Mouse (Mus musculus) layer of hippocampus, adult 18-20 months (tissue): ENCODE results near the gene Gamt. TPM values are rescaled to one million over a fixed set of nuclear protein-coding genes. Genes with fewer than 3 reads are reported as not detected.
A peak's percentile ranks its signal among the peaks of the same experiment; 100 is the strongest.

Experiments
- DNase-seq, 2 experiments: peaks; one replicate each; pipeline ENCODE4 v3.0.0; 2022; ENCODE audit warnings: low spot score in 2 of 2
- long read RNA-seq: library from polyadenylated mRNA; stranded (forward); transcript quantifications from one replicate; pipeline ENCODE4 v2.0.0, GENCODE M21; 2021
- total RNA-seq, 2 experiments: library from RNA; stranded (reverse); gene quantifications; 2 replicates each; pipeline ENCODE4 v1.2.3; 2021

Gamt gene
- total RNA-seq, result 10 to 100 TPM; 24.5 to 26.7 TPM
- long read RNA-seq, transcript Gamt-202 (6 exons, 988 nt), result major isoform, 9 of 12 reads
- long read RNA-seq, partial matches to known transcripts, result 2 of 12 reads
- long read RNA-seq, other reads (novel, unspliced or antisense), result 1 of 12 reads

DNA sequence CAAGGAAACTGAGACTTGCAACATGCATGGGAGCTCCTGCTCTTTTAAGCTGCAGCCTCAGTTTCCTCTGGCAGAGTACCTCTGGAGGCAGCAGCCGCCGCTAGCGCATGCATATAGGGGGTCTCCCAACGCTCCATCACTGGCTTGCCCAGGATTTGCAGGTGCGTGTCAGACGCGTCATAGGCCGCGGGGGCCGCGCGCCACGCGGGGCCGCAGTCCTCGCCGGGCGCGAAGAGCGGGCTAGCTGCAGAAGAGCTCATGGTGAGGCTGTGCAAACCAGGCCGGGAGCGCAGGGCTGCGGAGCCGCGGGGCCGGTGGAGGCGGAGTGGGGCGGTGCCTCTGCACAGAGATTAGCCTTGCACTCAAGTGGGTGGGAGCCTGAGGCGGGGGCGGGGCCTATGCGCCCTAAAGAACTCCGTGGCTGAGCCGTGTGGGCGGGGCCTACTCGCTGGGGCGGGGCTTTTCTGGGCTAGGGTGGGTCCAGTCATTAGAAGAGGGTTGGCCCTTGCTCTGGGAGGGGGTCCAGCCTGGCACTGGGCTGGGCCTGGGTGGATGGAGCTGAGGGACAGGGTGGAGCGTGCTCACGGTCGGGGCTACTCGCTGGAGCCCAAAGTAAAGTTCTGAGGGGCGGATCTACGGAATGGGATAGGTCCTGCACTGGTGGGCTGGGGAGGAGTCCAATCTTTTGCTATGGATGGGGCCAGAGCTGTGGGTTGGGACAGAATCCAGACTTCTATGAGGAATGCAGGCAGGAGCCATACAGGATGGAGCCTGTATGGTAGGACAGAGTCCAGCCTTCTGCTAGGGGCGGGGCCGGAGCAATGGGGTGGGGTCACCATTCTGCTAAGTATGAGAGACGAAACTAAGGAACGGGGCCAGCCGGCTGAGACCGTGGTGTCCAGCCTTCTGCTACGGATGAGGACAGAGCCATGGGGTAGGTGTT, at the start of gene Gamt, which contains the start of gene Dazap1:
Gene Gamt, minus strand, starts transcription at position 371 of the 943 bp plus-strand sequence.
Gene Dazap1, plus strand, starts transcription at position 845 of the 943 bp plus-strand sequence.
- DNase-seq, result peak; percentile 89 to 94

DNA sequence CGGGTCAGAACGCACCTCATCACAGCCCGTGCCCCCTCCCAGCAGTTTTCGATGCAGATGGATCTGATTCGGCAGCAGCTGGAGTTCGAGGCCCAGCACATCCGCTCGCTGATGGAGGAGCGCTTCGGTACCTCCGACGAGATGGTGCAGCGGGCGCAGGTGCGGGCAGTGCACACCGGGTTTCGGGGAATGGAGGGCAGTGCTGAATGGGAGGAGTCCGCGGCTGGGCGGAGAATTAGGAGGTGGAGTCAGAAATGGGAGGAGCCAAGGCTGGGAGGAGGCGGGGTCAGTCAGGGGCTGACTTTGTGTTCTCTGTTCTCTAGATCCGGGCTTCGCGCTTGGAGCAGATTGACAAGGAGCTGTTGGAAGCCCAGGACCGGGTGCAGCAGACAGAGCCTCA, 44.0 kb upstream of the Gamt start:
- DNase-seq, result no peak

DNA sequence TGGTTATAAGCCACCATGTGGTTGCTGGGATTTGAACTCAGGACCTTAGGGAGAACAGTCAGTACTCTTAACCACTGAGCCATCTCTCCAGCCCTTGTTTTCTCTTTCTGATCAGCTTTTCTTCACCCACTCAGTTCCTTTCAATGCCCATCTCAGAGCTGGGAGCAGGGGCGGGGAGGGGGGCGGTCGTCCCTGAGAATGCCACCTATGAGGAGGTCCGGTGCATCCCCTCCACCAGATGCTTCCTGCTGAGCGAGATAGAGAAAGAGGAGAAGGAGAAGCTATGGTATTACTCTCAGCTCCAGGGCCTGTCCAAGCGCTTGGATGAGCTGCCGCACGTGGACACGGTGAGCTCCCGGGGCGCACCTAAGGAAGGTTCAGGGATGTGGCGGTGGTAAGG, 43.6 kb upstream of the Gamt start:
- DNase-seq, result no peak

DNA sequence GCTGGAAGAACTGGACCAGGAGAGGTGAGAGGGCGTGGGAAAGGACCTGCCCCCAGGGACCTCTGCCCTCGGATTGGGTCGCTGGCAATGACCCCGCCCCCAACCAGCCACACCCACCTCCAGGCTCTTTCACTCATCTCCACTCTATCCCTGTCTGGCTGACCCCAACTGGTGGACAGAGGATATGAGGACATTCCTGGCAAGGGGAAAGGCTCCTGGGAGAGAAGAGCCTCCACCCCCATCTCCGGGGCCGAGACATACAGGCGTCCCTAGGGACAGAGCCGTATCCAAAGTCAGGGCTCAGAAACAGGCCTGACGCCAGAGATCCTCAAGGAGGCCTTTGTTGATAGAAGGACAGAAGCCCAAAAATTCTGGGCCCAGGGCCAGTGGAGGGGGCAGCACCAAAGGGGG, 41.7 kb upstream of the Gamt start:
- peak in 1 of 2 experiments; percentile 68 for DNase-seq

DNA sequence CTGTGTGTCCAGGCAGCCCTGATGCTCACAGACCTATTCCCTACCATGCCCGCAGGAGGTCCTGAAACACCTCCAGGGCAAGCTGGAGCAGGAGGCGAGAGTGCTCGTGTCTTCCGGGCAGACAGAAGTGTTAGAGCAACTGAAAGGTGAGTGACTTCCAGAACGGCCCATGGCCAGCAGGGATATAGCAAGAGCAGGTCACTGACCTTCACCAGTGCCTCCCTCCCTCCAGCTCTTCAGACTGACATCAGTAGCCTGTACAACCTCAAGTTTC, 41.2 kb upstream of the Gamt start:
- no peak for DNase-seq

DNA sequence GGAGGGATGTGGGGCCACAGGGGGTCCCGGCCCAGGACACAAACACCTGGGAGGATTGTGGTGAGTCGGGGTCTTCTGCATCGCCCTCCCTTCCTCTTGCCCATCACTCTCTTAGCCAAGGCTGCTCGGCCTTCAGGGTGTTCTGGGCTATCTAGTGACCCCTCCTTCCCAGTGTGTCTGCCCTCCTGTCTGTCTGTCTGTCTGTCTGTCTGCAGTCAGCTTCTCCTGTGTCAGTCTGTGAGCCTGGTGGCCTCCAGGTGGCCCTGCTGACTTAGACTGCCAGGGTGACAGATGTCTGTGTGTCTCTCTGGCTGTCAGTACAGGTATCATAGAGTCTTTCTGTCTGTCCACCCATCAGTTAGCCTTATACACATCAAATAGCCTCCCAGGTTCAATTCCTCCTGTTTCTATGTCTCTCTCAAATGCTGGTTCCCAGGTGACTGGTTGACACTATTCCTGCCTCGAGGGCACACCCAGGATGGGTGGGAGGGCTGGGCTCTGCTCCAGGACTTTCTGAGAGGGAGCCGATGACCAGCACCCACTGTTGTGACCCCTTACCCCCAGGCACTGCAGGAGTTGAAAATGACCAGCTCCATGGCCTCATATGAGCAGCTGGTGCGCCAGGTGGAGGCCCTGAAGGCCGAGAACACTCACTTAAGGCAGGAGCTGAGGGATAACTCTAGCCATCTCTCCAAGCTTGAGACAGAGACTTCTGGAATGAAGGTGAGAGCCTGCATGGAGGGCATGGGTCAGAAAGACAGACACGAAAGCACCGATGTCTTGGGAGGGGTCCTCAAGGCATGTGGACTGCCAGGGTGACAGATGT, 40.7 kb upstream of the Gamt start:
- no peak for DNase-seq

DNA sequence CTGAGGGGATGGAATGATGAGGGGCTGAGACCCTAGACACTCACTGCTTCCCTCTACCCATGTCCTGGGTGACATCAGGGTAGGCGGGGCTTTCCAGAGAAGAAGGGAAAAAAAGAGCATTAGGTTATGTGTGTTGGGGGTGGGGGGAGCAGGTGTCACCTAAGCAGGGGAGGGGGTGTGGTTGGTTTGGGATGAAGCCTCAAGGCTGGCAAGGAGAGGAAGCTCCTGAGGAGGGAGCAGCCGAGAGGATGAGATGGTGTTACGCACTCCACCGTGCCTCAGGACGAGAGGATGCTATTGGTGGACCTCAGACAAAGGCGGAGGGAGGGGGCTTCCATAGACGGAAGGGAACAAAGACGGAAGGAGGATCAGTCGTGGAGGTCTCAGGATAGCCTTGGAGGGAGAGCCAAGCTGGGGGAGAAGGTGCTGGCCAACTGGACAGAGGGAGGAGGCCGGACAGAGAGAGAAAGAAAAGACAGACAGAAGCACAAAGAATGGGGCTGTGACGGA, 39.9 kb upstream of the Gamt start:
- DNase-seq, result no peak

DNA sequence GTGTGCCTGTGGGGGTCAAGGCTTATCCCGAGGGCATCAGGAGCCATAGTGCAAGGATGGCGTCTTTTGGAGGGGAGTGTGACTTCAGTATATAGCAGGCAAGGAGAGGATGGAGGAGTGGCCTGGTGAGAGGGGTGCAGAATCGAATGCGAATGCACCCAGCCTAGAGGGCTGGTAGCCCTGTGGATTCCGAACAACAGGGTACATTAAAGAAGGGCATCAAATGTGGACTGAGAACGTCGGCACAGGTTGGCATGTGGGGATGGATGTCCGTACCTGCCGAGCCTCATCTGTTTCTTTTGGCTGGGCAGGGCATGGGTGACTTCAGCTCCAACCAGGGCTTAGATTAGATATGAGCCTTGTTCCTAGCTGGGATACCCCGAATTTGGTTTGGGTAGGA, 39.0 kb upstream of the Gamt start:
- no peak for DNase-seq

DNA sequence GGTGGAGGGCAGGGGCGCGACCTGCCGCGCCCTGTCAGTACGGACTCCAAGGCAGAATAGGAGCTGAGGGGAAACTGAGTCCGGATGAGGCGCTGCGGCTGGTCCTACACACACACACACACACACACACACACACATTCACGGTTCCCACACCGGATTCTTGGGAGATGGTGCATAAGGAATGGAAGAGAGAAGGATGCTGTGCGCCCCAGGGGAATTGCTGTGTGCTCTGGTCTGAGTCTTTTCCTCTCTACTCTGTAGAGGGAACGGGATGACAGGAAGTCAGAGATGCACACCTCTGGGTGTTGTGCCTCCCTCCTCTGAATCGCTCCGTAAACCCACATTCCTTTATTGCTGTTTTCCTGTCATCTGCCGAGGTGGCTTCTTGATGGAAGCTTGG, 38.5 kb upstream of the Gamt start:
- DNase-seq, result no peak

DNA sequence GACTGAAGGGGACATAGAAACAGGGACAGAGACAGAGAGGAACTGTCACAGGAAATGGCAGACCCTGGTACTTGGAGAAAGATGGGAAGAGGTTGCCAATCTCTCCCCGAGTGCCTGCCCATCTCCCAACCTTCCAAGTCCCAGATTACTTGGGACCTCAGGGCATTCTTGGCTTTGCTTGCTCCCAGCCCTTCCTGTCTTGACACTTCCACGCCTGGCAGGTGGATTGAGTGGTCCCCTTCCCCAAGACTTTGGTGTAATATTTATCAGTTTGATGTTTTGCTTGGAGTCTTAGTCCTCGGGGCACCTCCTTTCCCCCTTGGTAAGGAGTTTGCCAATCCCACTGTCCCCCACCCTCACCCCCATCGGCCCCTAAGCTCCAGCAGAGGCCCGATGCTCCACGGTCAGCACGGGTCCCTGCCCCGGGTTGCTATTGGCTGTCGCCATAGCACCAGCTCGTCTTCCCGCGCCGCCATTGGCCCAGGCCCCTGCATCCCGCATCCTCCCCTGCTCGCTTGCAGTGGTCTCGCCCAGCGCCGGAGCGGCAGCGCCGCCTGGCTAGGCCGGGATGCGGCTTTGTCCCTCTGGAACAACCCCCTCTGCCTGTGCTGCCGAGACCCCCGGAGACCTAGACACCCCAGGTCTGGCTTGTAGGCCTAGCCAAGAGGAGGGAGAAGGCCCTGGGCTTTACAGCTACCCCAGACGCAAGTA, 37.9 kb upstream of the Gamt start:
- DNase-seq, result peak; percentile 92 to 93

DNA sequence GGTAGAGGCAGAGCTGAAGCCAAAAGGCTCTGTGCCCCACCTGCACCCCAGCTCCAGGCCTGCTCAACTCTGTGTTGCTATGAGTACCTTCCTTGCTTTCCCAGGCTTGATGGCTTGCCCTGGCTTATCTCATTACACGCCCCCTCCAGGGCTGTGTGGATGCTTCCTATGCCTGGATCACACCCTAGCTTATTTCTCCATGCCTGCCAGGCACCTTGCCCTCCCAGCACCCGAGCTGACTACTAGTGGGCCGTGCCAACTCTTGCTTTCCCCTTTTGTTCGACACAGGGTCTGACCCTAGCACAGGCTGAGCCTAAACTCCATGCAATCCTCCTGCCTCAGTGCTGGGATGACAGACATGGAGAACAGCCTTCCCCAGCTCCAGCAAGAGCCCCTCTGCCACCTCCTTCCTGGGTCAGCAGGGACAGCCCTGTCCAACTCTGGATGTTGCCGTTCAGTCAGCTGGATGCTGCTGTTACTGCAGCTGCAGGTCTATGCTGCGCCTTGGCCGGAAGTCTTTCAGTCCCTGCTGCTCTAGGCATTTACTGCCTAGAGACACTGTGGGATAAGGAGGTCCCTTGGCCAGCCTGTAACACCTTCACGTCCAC, 36.8 kb upstream of the Gamt start:
- no peak for DNase-seq

DNA sequence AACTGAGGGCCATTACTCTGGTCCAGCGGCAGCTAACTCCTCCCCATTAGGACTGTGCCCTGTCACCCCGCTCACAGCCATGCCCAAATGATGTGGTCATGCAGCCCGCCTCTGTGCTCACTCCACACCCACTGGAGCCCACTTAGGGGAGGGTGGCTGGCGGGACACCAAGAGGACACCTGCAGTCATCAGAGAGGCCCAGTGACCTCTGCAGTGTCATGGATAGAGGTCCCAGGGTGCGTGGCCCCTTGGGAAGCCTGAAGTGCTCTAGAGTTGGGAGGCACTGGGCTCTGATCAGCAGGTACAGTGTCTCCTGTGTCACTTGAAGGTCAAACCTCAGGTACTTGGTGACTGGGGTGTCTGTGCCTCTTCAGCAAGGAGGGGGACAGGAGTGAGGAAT, 36.0 kb upstream of the Gamt start:
- DNase-seq, result no peak

DNA sequence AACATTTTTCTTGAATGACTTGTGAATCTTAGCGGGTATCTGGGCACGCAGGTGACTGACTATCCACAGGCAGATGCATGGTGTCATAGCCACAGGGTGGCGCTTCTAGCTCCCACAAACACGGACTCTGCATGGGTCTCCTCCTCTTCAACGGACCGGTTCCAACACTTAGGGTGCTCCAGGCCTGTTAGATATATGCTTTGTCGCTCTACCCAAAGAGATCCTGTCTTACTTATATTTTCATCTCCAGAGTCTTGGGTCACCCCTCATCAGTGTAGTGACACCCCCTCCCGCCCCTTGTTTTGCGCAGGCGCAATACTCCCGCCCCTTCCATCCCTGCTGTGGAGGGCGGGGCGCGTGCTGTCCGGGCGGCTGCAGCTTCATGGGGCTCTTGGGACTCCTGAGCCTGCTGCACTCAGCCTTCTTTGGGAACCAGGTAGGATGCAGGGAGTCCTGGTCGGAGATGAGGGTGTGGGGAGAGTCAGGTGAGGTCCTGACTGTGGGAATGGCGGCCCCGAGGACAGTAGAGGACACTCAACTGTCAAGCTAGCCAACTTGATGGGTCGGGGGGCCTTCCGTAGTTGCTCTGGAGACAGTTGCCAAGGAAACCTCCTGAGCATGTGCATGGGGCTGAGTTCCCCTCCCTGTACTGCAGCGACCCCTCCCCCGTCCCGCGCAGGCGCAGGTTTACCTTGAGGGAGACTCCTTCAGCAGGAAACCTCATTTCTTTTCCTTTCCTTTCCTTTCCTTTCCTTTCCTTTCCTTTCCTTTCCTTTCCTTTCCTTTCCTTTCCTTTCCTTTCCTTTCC, 35.0 kb upstream of the Gamt start, which contains the start of gene Apc2:
Gene Apc2, plus strand, starts transcription at position 360 of the 808 bp plus-strand sequence.
- DNase-seq, result peak; percentile 73 to 87

DNA sequence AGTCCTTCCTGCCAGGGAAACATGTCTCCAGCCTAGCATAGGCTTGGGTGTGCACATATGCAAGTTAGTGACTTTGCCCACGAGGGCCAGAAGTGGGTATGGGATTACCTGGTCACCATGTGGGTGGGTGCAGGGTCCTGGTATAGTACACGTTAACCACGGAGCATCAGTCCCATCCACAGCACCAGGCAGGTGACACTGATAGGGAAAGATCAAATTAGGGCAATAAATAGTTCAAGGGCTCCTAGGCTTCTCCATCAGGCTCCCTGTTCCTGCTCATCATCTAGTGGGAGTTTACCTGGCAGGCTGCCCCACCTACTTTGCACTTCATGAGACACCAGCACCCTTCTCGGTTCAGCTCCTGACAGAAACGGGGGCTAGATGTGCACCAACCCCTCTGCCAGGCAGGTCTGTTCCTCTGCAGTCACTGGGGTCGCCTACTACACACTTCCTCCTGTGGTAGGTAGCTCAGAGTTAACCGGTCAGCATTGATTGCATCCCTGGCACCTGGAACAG, 34.0 kb upstream of the Gamt start:
- DNase-seq, result no peak

DNA sequence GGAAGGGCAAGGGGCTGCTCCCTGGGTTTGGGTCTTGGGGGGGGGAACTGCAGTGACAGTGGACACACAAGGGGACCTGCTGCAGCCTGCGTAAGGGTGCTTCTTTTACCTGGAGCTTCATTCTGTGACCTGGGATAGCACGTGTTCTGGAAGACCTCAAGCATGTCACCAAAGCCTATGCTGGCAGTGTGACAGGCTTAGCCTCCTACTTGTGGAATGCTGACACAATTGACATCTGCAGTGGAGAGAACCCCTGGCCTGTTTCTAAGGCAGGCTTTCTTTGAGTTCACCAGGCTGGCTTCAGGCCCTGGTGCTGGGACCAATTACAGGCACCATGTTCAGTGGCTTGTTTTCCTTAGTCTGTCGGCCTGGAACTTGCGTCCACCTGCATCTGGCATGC, 33.5 kb upstream of the Gamt start:
- DNase-seq, result no peak

DNA sequence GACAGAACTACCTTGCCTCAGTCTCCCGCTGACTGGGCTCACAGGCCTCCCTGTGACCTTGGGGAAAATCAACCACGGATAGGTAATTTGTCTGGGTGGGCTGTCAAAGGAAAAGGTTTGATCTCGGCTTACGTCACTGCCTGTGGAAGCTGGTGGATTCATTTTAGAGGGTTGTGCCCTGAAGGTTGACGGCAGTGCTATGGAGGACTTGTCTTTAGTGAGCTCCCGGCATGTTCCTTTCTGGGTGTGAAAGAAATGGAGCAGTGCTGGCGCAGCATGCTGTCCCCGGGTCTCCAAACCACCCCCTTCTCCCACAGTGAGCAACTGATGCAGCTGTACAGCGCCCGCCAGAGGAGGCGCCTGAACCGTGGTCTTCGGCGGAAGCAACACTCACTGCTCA, 32.5 kb upstream of the Gamt start:
- no peak for DNase-seq

DNA sequence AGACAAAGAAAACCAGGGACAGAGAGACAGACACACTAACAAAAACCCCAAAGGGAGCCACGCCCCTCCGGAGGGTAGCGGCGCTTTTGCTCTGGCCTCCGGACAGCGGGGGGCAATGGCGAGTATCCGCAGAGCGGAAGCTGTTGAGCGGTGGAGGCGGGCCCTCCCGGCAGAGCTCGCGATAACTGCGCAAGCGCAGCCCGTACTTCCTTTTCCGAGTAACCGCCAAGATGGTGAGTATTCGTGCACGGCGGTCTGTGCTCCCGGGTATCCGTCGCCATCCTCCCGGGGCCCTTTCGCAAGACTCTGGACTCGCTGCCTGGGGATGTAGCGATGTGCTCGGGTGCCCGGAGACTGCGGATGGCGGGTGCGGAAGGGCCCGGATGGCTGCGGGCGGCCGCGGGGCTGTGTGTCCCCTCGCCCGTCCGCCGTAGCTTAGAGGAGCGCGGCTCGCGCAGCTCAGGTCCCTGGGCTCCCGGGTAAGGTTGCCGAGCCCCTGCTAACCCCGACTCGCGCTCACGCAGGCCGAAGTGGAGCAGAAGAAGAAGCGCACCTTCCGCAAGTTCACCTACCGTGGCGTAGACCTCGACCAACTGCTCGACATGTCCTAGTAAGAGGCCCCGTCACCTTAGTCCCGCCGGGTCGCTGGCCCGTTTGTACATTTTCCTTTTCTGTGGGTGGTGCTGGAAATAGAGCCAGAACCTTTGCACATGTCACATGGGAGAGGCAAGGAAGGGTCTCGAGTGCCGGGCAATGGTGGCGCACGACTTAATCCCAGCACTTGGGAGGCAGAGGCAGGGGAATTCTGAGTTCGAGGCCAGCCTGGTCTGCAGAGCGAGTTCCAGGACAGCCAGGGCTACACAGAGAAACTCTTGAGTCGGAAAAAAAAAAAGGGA, 31.7 kb upstream of the Gamt start, which contains the start of gene Rps15:
Gene Rps15, plus strand, starts transcription at position 203 of the 896 bp plus-strand sequence.
- DNase-seq, result peak; percentile 89 to 94

DNA sequence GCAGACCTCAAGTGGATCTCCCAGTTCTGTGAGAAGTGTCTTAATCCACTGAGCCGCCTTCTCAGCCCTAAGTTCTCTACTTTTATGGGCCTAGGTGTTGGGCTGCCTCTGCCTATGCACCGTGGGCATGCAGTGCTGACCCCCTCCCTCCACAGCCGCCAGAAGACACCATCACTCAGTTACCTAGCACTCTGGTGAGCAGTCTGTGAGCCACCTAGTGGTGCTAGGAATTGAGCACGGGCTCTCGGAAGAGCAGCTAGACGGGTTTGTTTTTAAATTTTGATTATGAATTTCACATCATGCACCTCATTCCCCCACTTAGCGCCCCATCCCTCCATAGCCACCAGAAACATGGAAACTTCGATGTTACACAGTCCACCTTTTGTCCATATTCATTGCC, 27.8 kb upstream of the Gamt start:
- DNase-seq, result no peak
